Mouse (Mus musculus) neural tube, embryonic 11.5 days (tissue): Measurements from ENCODE around the gene Ifnb1. TPM values are rescaled to one million over a fixed set of nuclear protein-coding genes. Genes with fewer than 3 reads are reported as not detected.
"Not testable (repeated sequence)": the region's sequence is repeated elsewhere in the genome, so short reads cannot be mapped to it uniquely, and the experiment has no call there.

ENCODE experiments used
- ATAC-seq: fragments of 200-750 bp; cut with Nextera tagmentation; 2 replicates; pipeline ENCODE4 v1.8.0; 2017; ENCODE audit warnings: moderate number of reproducible peaks, mild to moderate bottlenecking, moderate TSS enrichment, moderate library complexity; ENCODE audit not compliant: insufficient read depth, low FRiP score, low TSS enrichment
- DNase-seq: peaks from one replicate; pipeline ENCODE4 v3.0.0-alpha.2; 2015; ENCODE audit warnings: low spot score
- H3K27ac ChIP-seq: fragments of 300-500 bp; sonication (generic); 2 replicates; pipeline ENCODE4 v1.5.1; 2014; ENCODE audit warnings: low read depth, mild to moderate bottlenecking, low read length
- H3K27me3 ChIP-seq: fragments of 300-500 bp; sonication (generic); 2 replicates; pipeline ENCODE4 v1.6.1; 2014; ENCODE audit warnings: mild to moderate bottlenecking, low read length, mixed read lengths; ENCODE audit not compliant: control insufficient read depth, insufficient read depth
- H3K36me3 ChIP-seq: fragments of 300-500 bp; sonication (generic); 2 replicates; pipeline ENCODE4 v1.6.1; 2014; ENCODE audit warnings: mild to moderate bottlenecking, low read length, moderate library complexity, mixed read lengths; ENCODE audit not compliant: control insufficient read depth, insufficient read depth
- H3K4me1 ChIP-seq: fragments of 300-500 bp; sonication (generic); 2 replicates; pipeline ENCODE4 v1.6.1; 2014; ENCODE audit warnings: low read length, mixed read lengths; ENCODE audit not compliant: control insufficient read depth, insufficient read depth
- H3K4me2 ChIP-seq: fragments of 300-500 bp; sonication (generic); 2 replicates; pipeline ENCODE4 v1.6.1; 2014; ENCODE audit warnings: low read depth, mild to moderate bottlenecking, moderate library complexity
- H3K4me3 ChIP-seq: fragments of 300-500 bp; sonication (generic); 2 replicates; pipeline ENCODE4 v1.5.1; 2014; ENCODE audit warnings: low read depth, low read length
- H3K9ac ChIP-seq: fragments of 300-500 bp; sonication (generic); 2 replicates; pipeline ENCODE4 v1.6.1; 2014; ENCODE audit warnings: mild to moderate bottlenecking, low read length
- H3K9me3 ChIP-seq: fragments of 300-500 bp; sonication (generic); 2 replicates; pipeline ENCODE4 v1.6.1; 2016; ENCODE audit warnings: low read length; ENCODE audit not compliant: control insufficient read depth
- WGBS: fragments of 180-500 bp; shearing (Covaris S2); extraction: QIAGEN DNeasy Blood & Tissue Kit; methylation state at CpG from one replicate; pipeline ENCODE4 v1.1.7; 2014; 5-methylcytosine and 5-hydroxymethylcytosine counted together
- polyA plus RNA-seq: library from polyadenylated mRNA; unstranded; fragments of >200 nt; fragmentation: Nextera tagmentation; extraction: Ambion mirVana; gene quantifications from 2 replicates; pipeline ENCODE4 v1.2.1, GENCODE M21; 2014

Gene Ifnb1
- polyA plus RNA-seq, result not detected in 2 replicates

GRCm38 (mm10) chr4:88522674-88523073 is at the start of gene Ifnb1:
Gene Ifnb1 (minus strand): TSS chr4:88522774.
- H3K4me1 ChIP-seq, result no peaks in the 10 kb centered on the region
- H3K27me3 ChIP-seq, result no peaks in the 10 kb centered on the region
- ATAC-seq (no peak), DNase-seq (no peak)
- H3K9me3 ChIP-seq, result no peaks in the 10 kb centered on the region
- H3K36me3 ChIP-seq, result no peaks in the 10 kb centered on the region
- H3K27ac ChIP-seq, result no peak within 1 kb of the TSS
- no peak within 1 kb of the TSS for H3K4me2 ChIP-seq
- H3K4me3 ChIP-seq, result no peak within 1 kb of the TSS
- WGBS, result 93% methylated on average over 4 of the region's 4 CpGs
- H3K9ac ChIP-seq, result no peak within 1 kb of the TSS

DNA sequence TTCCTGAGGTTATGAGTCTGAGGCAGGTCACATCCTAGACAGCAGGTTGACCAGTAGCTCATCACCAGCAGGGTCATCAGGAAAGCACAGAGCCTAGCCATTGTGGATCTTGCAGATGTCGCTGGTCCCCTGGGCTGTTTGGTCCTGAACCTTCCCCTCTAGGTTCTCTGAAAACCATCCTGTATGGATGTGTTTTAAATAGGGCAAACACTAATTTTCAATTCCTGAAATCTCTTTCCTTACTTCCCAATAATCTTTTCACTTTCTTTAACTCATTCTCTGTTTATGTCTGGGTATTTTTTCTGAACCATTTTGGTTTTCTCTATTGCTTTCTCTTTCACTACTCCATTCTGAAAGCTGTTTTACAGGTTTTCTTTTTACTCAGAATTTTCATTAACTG is 49.1 kb upstream of the Ifnb1 start, which contains the start of gene Ifna14:
Ifna14 (minus strand) TSS at position 101 of the 400 bp plus-strand sequence.
- DNase-seq, result no peak
- no peak within 1 kb of the TSS for H3K9ac ChIP-seq
- WGBS, result 56% methylated on average over 1 of the region's 1 CpGs

GRCm38 (mm10) chr4:88561791-88562190 is 39.2 kb upstream of the Ifnb1 start:
- Histone ChIP-seq H3K36me3 (no peaks in the 10 kb centered on the region), H3K9me3 (no peaks in the 10 kb centered on the region), H3K9ac (no peak overlapping the region), H3K27me3 (no peaks in the 10 kb centered on the region), H3K4me1 (no peaks in the 10 kb centered on the region), H3K4me3 (no peak overlapping the region), H3K27ac (no peak overlapping the region), H3K4me2 (no peak overlapping the region)
- 100% methylated on average over 1 of the region's 1 CpGs for whole genome bisulfite sequencing
- no peak for DNase-seq
- ATAC-seq, result no peak

More for the DNA sequence above, 49.1 kb upstream of the Ifnb1 start, which contains the start of gene Ifna14:
- Histone ChIP-seq H3K4me3 (no peak within 1 kb of the TSS), H3K27ac (no peak within 1 kb of the TSS), H3K9me3 (no peaks in the 10 kb centered on the region), H3K36me3 (no peaks in the 10 kb centered on the region), H3K4me1 (no peaks in the 10 kb centered on the region), H3K27me3 (no peaks in the 10 kb centered on the region), H3K4me2 (no peak within 1 kb of the TSS)
- no peak for ATAC-seq

GRCm38 (mm10) chr4:88558145-88558544 is 35.6 kb upstream of the Ifnb1 start, which contains the start of gene Ifna15:
Gene Ifna15 (minus strand): TSS chr4:88558245.
- not testable (repeated sequence) for H3K4me2 ChIP-seq, H3K9me3 ChIP-seq, H3K27me3 ChIP-seq, H3K27ac ChIP-seq, H3K4me3 ChIP-seq, DNase-seq, H3K9ac ChIP-seq, ATAC-seq, H3K36me3 ChIP-seq, H3K4me1 ChIP-seq

GRCm38 (mm10) chr4:88550161-88550945 is 27.8 kb upstream of the Ifnb1 start:
- Histone ChIP-seq H3K9me3 (no peaks in the 10 kb centered on the region), H3K4me2 (peak overlapping the region; percentile 32), H3K4me1 (no peaks in the 10 kb centered on the region), H3K27me3 (no peaks in the 10 kb centered on the region), H3K9ac (no peak overlapping the region), H3K27ac (no peak overlapping the region), H3K4me3 (0 out of 2 replicates have a peak overlapping the region, but pooled peaks have one; percentile 1), H3K36me3 (no peaks in the 10 kb centered on the region)
- WGBS, result 36% methylated on average over 22 of the region's 22 CpGs
- peak; percentile 77 for DNase-seq
- peak; percentile 79 for ATAC-seq

DNA sequence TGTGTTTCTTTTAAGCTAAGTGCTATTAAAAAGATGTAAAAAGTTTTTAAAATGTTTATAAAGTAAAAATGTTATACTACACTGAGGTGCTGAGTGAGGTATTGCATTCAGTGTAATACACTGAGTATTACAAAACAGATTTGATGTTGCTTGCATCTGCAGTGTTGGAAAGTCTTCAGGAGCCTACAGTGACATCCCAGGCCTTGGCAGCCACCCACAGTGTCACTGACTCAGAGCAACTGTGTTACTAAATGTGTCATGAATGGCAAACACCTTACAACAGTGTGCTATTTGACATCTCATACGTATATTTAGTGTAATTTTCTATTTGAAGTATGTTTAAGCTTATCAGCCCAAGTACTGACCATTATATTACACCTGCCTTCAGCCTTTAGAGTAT is 25.4 kb upstream of the Ifnb1 start:
- H3K4me2 ChIP-seq, result no peak overlapping the region
- H3K9me3 ChIP-seq, result no peaks in the 10 kb centered on the region
- ATAC-seq, result no peak
- no peak overlapping the region for H3K9ac ChIP-seq
- H3K36me3 ChIP-seq, result no peaks in the 10 kb centered on the region
- H3K27ac ChIP-seq, result no peak overlapping the region
- 90% methylated on average over 1 of the region's 1 CpGs for WGBS
- no peak for DNase-seq
- no peak overlapping the region for H3K4me3 ChIP-seq
- no peaks in the 10 kb centered on the region for H3K27me3 ChIP-seq
- H3K4me1 ChIP-seq, result no peaks in the 10 kb centered on the region

- DNase-seq (peak; percentile 50), ATAC-seq (peak; percentile 55; the same call in 1 of the 2 replicates)
- Histone ChIP-seq H3K9me3 (no peaks in the 10 kb centered on the region), H3K4me3 (no peak overlapping the region), H3K4me2 (no peak overlapping the region), H3K27ac (no peak overlapping the region), H3K4me1 (no peaks in the 10 kb centered on the region), H3K27me3 (no peaks in the 10 kb centered on the region), H3K9ac (no peak overlapping the region), H3K36me3 (no peaks in the 10 kb centered on the region)
- WGBS, result 53% methylated on average over 2 of the region's 2 CpGs
These were observed 21.2 kb upstream of the Ifnb1 start for GRCm38 (mm10) chr4:88543649-88544234.

GRCm38 (mm10) chr4:88537328-88537727 is 14.8 kb upstream of the Ifnb1 start:
- H3K4me3 ChIP-seq, result no peak overlapping the region
- H3K4me2 ChIP-seq, result no peak overlapping the region
- H3K9me3 ChIP-seq, result no peaks in the 10 kb centered on the region
- H3K27ac ChIP-seq, result no peak overlapping the region
- no peaks in the 10 kb centered on the region for H3K27me3 ChIP-seq
- H3K36me3 ChIP-seq, result no peaks in the 10 kb centered on the region
- 84% methylated on average over 12 of the region's 12 CpGs for WGBS
- no peak overlapping the region for H3K9ac ChIP-seq
- no peak for ATAC-seq
- no peak for DNase-seq
- H3K4me1 ChIP-seq, result no peaks in the 10 kb centered on the region

DNA sequence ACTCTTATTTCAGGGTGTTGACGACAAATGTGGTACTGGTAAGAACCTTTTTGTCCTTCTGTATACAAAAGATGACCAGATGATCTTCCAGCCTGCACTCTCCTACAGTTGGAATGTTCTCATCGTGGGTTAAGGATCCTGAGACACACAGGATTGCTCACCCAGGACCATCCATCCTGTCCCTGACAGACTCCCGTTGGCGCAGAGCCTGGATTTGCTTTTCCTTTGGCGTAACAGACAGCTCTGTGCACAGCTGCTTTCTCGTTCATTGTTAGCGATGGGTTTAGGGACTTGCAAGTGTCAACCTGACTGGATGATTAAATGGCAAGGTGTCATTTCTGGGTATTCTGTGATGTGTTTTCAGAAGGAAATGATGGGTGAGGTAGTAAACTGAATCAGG is 14.1 kb upstream of the Ifnb1 start:
- no peak for ATAC-seq
- WGBS, result 72% methylated on average over 7 of the region's 7 CpGs
- DNase-seq, result peak; percentile 9

More for the DNA sequence above, 14.1 kb upstream of the Ifnb1 start:
- no peak overlapping the region for H3K4me2 ChIP-seq
- no peaks in the 10 kb centered on the region for H3K4me1 ChIP-seq
- no peak overlapping the region for H3K27ac ChIP-seq
- no peak overlapping the region for H3K9ac ChIP-seq
- H3K27me3 ChIP-seq, result no peaks in the 10 kb centered on the region
- no peak overlapping the region for H3K4me3 ChIP-seq
- H3K36me3 ChIP-seq, result no peaks in the 10 kb centered on the region
- no peaks in the 10 kb centered on the region for H3K9me3 ChIP-seq
